Mouse (Mus musculus) hindbrain, embryonic 10.5 days (tissue): ENCODE measurements around the gene Stradb. TPM values are rescaled to one million over a fixed set of nuclear protein-coding genes. Genes with fewer than 3 reads are reported as not detected.
A peak's percentile ranks its signal among the peaks of the same experiment; 100 is the strongest.

ENCODE experiments used
- DNase-seq: peaks from one replicate; pipeline ENCODE4 v3.0.0-alpha.2; 2017; ENCODE audit warnings: low spot score
- H3K27ac ChIP-seq: fragments of 300-500 bp; sonication (generic); 2 replicates; pipeline ENCODE4 v1.5.1; 2016; ENCODE audit warnings: mild to moderate bottlenecking, moderate library complexity
- H3K27me3 ChIP-seq: fragments of 300-500 bp; sonication (generic); 2 replicates; pipeline ENCODE4 v1.6.1; 2016; ENCODE audit warnings: mild to moderate bottlenecking; ENCODE audit not compliant: poor library complexity, insufficient read depth, severe bottlenecking
- H3K36me3 ChIP-seq: fragments of 300-500 bp; sonication (generic); 2 replicates; pipeline ENCODE4 v1.6.1; 2016; ENCODE audit warnings: mild to moderate bottlenecking, moderate library complexity
- H3K4me1 ChIP-seq: fragments of 300-500 bp; sonication (generic); replicated peaks from 2 replicates; pipeline ENCODE4 v1.6.1; 2016; ENCODE audit warnings: mild to moderate bottlenecking
- H3K4me3 ChIP-seq: fragments of 300-500 bp; sonication (generic); 2 replicates; pipeline ENCODE4 v1.5.1; 2016; ENCODE audit warnings: mild to moderate bottlenecking, moderate library complexity
- H3K9me3 ChIP-seq: fragments of 300-500 bp; sonication (generic); 2 replicates; pipeline ENCODE4 v1.6.1; 2016; ENCODE audit warnings: mild to moderate bottlenecking, moderate library complexity
- WGBS: fragments of 180-500 bp; shearing (Covaris S2); methylation state at CpG from one replicate; pipeline ENCODE4 v1.1.7; 2016; 5-methylcytosine and 5-hydroxymethylcytosine counted together
- polyA plus RNA-seq: library from polyadenylated mRNA; unstranded; fragments of >200 nt; fragmentation: Nextera tagmentation; extraction: Ambion mirVana; gene quantifications from 2 replicates; pipeline ENCODE4 v1.2.1, GENCODE M21; 2016

The Stradb gene
- polyA plus RNA-seq, 1 experiment from 2014 or later, result 34.1 TPM

DNA sequence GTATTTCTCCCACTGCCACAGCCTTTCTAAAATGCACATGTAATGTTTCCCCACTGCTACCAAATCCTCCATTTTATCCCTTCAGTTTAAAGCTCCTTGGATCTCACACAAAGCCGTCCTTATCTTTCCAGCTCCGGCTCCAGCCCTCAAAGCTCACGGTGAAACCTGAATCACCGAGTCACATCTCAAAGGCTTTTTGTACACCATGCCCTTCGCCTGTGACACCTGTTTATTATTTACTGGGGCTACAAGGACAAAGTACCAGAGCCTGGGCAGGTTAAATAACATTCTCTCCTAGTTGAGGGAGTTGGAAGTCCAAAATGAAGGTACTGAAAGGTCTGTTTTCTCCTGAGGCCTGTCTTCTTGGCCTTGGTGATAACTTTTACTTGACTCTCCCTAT, 3.3 kb upstream of the Stradb start:
- Histone ChIP-seq H3K27ac (0 out of 2 replicates have a peak overlapping the region, but pooled peaks have one; percentile 5), H3K9me3 (no peaks in the 10 kb centered on the region), H3K36me3 (no peaks in the 10 kb centered on the region), H3K4me3 (no peak overlapping the region), H3K4me1 (peaks cover 57% of the 10 kb centered on the region), H3K27me3 (no peaks in the 10 kb centered on the region)
- no peak for DNase-seq
- 80% methylated on average over 5 of the region's 5 CpGs for WGBS

DNA sequence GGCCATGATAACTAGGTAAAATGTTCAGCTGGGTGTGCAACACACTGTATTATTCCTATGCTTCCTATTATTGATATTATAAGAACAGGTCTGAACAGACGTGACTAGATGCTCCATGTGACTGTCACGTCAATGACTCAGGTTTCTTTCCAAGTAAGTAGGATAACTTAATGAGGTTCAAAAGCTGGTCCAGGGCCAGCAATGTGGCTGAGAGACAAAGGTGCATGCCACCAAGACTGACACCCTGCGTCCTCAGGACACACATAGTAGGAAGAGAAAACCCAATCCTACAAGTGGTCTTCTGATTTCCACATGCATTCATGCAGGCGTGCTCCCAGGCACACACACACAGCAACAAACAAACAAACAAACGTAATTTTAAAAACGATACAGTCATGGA, 2.2 kb upstream of the Stradb start:
- peaks cover 57% of the 10 kb centered on the region for H3K4me1 ChIP-seq
- no peaks in the 10 kb centered on the region for H3K9me3 ChIP-seq
- H3K27ac ChIP-seq, result no peak overlapping the region
- 90% methylated on average over 6 of the region's 6 CpGs for WGBS
- no peak for DNase-seq
- H3K27me3 ChIP-seq, result no peaks in the 10 kb centered on the region
- H3K4me3 ChIP-seq, result peak overlapping the region; percentile 86; the same call in 1 of the 2 replicates
- no peaks in the 10 kb centered on the region for H3K36me3 ChIP-seq

DNA sequence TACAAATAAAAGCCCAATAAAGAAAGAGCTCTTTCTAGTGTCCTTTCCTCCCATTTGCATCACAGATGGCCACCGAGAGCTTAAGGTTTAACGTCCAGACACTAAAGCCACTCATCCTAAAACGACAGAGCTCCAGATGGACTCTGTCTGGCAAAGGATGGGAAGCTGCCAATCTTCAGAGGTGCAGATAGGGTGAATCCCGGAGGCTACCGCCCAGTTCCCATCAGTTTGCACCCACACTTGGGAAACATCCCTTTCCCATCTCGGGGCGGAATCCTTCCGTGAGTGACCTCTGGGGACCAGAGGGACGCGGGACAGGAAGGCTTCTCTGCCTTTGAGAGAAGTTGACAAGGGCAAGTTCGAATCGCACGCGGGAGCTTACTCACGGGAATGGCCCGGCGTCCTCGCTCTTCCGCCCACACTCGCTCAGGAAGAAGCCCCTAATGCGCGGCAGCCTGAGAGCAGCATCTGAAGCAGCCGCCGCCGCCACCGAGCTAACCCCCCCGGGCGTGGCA, 414 bp upstream of the Stradb start:
- no peaks in the 10 kb centered on the region for H3K36me3 ChIP-seq
- H3K27ac ChIP-seq, result peak overlapping the region; percentile 94
- under 1% methylated on average over 28 of the region's 28 CpGs for WGBS
- H3K27me3 ChIP-seq, result no peaks in the 10 kb centered on the region
- H3K4me3 ChIP-seq, result peak overlapping the region; percentile 86
- peaks cover 54% of the 10 kb centered on the region for H3K4me1 ChIP-seq
- no peak for DNase-seq
- H3K9me3 ChIP-seq, result no peaks in the 10 kb centered on the region

DNA sequence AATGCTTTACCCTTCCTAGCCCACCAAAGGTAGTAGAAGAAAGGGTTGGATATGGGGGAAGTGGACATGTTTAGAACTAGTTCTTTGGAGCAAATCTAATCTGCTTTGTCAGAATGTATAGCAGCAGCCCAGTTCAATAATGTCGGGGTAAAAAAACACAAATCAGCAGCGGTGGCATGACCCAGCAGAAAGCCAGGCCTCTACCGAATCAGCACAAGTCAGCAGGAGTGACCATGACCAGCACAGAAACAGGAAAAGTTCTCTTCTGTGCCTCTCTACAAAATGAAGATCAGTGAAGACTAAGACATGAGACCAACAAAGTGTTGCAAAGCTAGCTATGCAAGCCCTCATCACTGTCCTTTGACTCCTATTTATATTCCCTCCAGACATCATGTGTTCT, 9.0 kb downstream of the Stradb start:
- no peak for DNase-seq
- WGBS, result 84% methylated on average over 3 of the region's 3 CpGs

DNA sequence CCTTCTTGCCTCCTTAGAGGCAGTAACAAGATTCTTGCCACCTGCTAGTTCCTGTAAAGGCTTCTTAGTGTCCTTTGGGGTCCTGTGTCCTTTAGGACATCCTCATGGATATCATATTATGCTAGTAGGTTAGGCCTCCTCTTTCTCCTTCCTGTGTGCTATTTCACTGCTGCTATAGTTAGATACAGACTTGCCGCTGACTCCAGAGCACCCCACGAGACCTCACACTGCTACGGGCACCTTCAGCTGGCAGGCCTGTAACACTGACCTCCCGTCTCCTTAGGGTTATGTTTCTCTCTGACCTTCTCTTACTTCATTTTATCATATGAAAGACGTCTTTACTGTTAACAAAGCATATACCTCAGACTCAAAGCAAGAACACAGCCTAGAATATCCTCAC, 11.3 kb downstream of the Stradb start:
- peaks cover 37% of the 10 kb centered on the region for H3K36me3 ChIP-seq
- no peak overlapping the region for H3K27ac ChIP-seq
- H3K4me3 ChIP-seq, result no peak overlapping the region
- H3K27me3 ChIP-seq, result no peaks in the 10 kb centered on the region
- 90% methylated on average over 5 of the region's 5 CpGs for WGBS
- H3K9me3 ChIP-seq, result no peaks in the 10 kb centered on the region
- no peak for DNase-seq
- H3K4me1 ChIP-seq, result no peaks in the 10 kb centered on the region

More for the DNA sequence above, 9.0 kb downstream of the Stradb start:
- no peak overlapping the region for H3K27ac ChIP-seq
- H3K36me3 ChIP-seq, result peaks cover 37% of the 10 kb centered on the region
- no peaks in the 10 kb centered on the region for H3K4me1 ChIP-seq
- H3K27me3 ChIP-seq, result no peaks in the 10 kb centered on the region
- H3K4me3 ChIP-seq, result no peak overlapping the region
- no peaks in the 10 kb centered on the region for H3K9me3 ChIP-seq

DNA sequence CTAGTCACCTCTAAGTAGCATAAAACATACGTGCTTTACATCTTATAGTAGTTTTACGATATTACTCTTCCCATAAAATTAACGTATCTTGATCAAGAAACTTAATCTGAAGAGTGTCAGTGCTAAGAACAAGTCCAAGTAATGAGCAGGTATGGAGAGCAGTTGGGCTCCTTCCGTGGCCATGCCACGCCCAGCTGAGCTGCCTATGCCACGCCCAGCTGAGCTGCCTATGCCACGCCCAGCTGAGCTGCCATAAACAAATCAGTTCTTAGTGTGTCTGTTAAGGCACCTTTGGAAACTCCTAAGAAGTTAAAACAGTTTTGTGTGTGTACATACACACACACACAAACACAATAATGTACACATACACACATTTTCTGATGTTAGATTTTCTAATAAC, 19.8 kb downstream of the Stradb start:
- Histone ChIP-seq H3K36me3 (peaks cover 30% of the 10 kb centered on the region), H3K4me1 (no peaks in the 10 kb centered on the region), H3K9me3 (no peaks in the 10 kb centered on the region), H3K4me3 (no peak overlapping the region), H3K27me3 (no peaks in the 10 kb centered on the region), H3K27ac (no peak overlapping the region)
- no peak for DNase-seq
- WGBS, result 89% methylated on average over 7 of the region's 7 CpGs

DNA sequence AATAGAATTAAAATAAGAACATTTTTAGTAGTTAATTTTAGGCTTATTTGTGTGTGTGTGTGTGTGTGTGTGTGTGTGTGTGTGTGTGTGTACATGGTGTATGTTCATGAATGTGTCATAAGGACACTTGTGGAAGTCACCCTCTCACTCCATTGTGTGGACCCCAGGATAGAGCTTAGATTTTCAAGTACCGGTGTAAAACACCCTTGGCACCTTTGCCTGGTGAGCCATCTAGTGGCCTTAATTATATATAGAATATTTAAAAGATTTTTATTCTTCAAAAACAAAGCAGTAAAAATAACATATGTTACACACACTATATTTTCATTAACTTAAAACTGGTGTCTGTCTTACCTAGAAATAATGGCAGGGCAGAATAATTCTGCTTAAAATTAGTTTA, 20.4 kb downstream of the Stradb start:
- H3K27me3 ChIP-seq, result no peaks in the 10 kb centered on the region
- no peaks in the 10 kb centered on the region for H3K9me3 ChIP-seq
- 50% methylated on average over 1 of the region's 1 CpGs for WGBS
- no peak overlapping the region for H3K27ac ChIP-seq
- peaks cover 29% of the 10 kb centered on the region for H3K36me3 ChIP-seq
- DNase-seq, result no peak
- no peak overlapping the region for H3K4me3 ChIP-seq
- no peaks in the 10 kb centered on the region for H3K4me1 ChIP-seq

DNA sequence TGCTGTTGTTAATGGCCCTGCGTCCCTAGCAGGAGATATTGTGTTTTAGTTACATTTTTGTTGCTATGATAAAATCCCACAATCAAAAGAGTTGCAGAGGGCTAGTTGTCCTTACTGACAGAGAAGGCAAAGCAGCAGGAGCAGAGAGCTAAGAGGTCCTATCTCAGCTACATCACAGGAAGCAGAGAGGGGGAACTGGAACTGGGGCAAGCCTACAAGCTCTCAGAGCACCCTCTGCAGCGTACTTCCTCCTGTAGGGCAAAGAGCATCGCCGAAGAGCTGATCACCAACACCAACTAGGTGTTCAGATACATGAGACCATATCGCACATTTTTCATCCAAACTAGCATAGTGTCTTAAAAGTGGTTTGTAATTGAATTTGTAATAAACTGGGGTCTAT, 22.0 kb downstream of the Stradb start:
- Histone ChIP-seq H3K9me3 (no peaks in the 10 kb centered on the region), H3K4me1 (no peaks in the 10 kb centered on the region), H3K36me3 (peaks cover 24% of the 10 kb centered on the region), H3K4me3 (no peak overlapping the region), H3K27me3 (no peaks in the 10 kb centered on the region), H3K27ac (no peak overlapping the region)
- no peak for DNase-seq
- WGBS, result 91% methylated on average over 5 of the region's 5 CpGs

DNA sequence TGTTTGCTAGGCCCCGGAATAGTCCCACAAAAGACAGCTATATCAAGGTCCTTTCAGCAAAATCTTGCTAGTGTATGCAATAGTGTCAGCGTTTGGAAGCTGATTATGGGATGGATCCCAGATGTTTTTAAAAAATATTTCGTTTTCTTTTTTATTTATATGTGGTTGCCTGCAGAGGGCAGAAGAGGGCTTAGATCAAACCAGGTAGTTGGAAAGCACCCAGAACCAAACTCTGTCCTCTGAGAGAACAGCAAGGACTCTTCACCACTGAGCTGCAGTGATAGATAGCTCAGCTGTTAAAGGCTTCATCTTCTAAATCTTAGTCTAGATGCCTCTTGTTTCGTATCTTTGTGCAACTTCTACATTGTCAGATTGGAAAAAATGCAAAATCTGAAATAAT, 35.9 kb downstream of the Stradb start:
- Histone ChIP-seq H3K36me3 (no peaks in the 10 kb centered on the region), H3K9me3 (no peaks in the 10 kb centered on the region), H3K4me3 (no peak overlapping the region), H3K27ac (no peak overlapping the region), H3K4me1 (no peaks in the 10 kb centered on the region), H3K27me3 (no peaks in the 10 kb centered on the region)
- DNase-seq, result no peak
- 51% methylated on average over 4 of the region's 4 CpGs for WGBS

DNA sequence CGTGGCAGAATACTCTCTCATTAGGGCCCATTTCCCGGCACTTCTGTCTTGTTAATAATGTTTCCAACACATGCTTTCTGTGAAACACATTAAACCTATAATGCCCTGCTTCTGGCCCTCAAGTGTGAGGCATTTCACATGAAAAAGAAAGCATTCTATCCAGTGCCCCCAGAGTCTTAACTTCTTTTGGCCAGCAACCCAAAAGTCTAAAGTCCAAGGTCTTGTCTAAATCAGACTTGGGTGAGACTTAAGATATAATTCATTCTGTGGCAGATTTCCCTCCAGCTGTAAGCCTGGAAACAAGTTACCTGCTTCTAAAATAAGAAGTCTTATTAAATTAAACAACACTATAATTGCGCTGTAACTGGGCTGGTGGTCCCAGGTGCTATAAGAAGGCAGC, 48.2 kb downstream of the Stradb start:
- Histone ChIP-seq H3K27ac (no peak overlapping the region), H3K4me1 (no peaks in the 10 kb centered on the region), H3K36me3 (no peaks in the 10 kb centered on the region), H3K9me3 (no peaks in the 10 kb centered on the region), H3K27me3 (no peaks in the 10 kb centered on the region), H3K4me3 (no peak overlapping the region)
- no peak for DNase-seq
- WGBS, result 88% methylated on average over 3 of the region's 3 CpGs

DNA sequence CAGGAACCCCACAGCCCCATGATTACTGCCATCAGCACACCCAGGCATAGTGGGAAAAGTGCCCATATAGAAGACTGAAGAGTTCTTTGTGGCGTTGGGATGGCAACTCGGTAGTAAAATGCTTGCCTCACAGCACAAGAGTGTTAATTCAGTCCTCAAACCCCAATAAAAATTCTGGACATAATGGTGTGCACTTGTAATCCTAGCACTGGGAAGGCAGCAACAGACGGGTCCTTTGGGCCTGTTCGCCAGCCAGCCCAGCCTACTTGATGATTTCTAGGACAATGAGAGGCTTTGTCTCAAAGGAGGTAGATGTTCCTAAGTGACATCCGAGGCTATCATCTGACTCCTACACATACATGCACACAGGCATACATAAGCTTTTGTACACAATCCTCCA, 64.4 kb downstream of the Stradb start:
- Histone ChIP-seq H3K27ac (no peak overlapping the region), H3K9me3 (no peaks in the 10 kb centered on the region), H3K27me3 (no peaks in the 10 kb centered on the region), H3K4me3 (no peak overlapping the region), H3K36me3 (no peaks in the 10 kb centered on the region), H3K4me1 (no peaks in the 10 kb centered on the region)
- 77% methylated on average over 5 of the region's 5 CpGs for WGBS
- no peak for DNase-seq

Other genes starting within 250 kb of the Stradb start
- gene Casp8, start 178.1 kb upstream of the Stradb start, polyA plus RNA-seq, result 13.0 and 13.8 TPM in 2 replicates
- gene Trak2, start 92 bp upstream of the Stradb start, polyA plus RNA-seq, result 11.0 and 12.0 TPM in 2 replicates
- gene C2cd6, start 121.4 kb downstream of the Stradb start, polyA plus RNA-seq, result not detected in 2 replicates
- gene Tmem237, start 146.9 kb downstream of the Stradb start, polyA plus RNA-seq, result 40.1 and 46.5 TPM in 2 replicates
- gene Mpp4, start 189.9 kb downstream of the Stradb start, polyA plus RNA-seq, result 0.22 and 0.51 TPM in 2 replicates